Mouse (Mus musculus) liver, embryonic 14.5 days (tissue): ENCODE results near the gene Hnrnpll.

ENCODE experiments used
- CTCF ChIP-seq: IDR thresholded peaks from 2 replicates; pipeline ENCODE4 v1.5.1; 2016; ENCODE audit warnings: antibody characterized with exemption, low read depth, control low read depth
- EP300 ChIP-seq: IDR thresholded peaks from 2 replicates; pipeline ENCODE4 v1.6.1; 2016; ENCODE audit warnings: antibody characterized with exemption, low read depth

DNA sequence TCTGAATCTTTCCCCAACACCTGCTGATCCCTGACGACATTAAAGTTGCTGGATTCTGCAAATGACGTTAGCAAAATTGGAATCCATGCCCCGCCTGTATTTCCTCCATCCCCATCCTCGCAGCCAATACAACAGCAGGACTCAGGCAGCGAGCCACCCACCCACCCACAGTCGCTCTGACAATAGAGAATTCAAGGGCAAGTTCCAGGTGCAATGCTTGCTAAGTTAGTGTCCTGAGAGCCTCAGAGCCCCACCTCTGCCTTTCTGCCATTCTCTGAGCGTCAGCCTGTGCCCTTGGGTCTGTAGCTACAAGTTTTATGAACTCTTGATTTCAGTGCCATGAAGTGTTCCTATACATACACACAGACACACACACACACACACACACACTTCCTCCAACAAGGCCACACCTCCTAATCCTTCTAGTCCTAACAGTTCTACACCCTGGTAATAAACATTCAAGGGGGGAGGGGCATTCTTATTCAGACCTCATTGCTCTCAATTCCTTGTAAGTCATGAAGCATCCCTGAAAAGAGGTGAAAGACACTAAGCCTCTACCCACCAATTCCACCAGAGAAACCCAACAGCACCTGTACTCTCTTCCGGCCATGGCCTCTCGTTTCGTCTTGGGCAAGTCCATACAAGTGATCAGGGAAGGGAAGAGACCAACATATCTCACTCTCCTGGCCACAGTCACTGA is 81.6 kb downstream of the Hnrnpll start:
- no peak for TF ChIP-seq CTCF
- no peak for TF ChIP-seq EP300
